Mouse (Mus musculus) thymus, adult 2 months (tissue): ENCODE results near the gene Galnt7.

Experiments
- CTCF ChIP-seq: fragments of 200-500 bp; IDR thresholded peaks from 2 replicates; pipeline ENCODE4 v1.5.1; 2012; ENCODE audit warnings: mild to moderate bottlenecking, control low read depth, low read length, moderate library complexity, borderline replicate concordance; ENCODE audit not compliant: control insufficient read depth, poor library complexity, insufficient read depth; ENCODE audit errors: extremely low read depth
- POLR2A ChIP-seq: fragments of 200-500 bp; IDR thresholded peaks from 2 replicates; pipeline ENCODE4 v1.6.1; 2012; ENCODE audit warnings: mild to moderate bottlenecking, low read length, control low read depth, moderate library complexity; ENCODE audit not compliant: control insufficient read depth, poor library complexity, insufficient read depth; ENCODE audit errors: extremely low read depth

DNA sequence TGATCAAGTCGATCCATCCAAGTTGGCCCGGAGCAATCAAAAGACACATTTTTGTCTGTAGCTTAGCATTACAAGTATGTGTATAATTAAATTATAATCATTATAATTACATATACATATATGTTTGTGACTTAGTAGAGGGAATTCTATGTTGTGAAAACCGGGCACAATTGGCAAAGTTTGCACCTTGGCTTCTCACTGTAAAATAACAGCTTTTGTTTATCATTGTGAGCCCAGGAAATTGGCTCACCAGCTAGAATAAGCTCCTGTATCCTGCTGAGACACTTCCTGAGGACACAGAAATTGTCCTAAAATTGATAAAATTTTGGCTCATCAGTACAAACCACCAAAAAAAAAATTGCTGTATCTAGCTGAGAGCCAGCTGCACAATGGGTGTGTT is 106.4 kb downstream of the Galnt7 start:
- TF ChIP-seq CTCF: no peak
- TF ChIP-seq POLR2A: no peak
